Mouse (Mus musculus): ENCODE data around the gene Anxa6.
"Not testable (repeated sequence)": the region's sequence is repeated elsewhere in the genome, so short reads cannot be mapped to it uniquely, and the experiment has no call there.

Anxa6 gene

DNA sequence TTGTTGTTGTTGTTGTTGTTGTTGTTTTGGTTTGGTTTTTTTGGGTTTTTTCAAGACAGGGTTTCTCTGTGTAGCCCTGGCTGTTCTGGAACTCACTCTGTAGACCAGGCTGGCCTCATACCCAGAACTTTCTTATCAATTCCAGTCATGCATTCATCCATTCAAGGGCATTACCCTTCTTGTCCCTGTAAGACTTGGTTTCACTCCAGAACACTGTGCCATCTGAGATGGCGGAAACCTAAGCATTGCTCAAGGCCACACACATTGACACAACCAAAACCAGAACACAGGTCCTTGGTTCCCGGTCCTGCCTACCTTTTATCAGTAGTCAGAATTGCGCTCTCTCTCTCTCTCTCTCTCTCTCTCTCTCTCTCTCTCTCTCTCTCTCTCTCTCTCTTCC lies 75.5 kb downstream of the Anxa6 start:
- not testable (repeated sequence) for DNase-seq

- peak; percentile 47 for DNase-seq
Measured at GRCm38 (mm10) chr11:54956912-54957311, 76.3 kb downstream of the Anxa6 start.

- peak; percentile 99 for DNase-seq
Measured at GRCm38 (mm10) chr11:54955735-54956480, 77.3 kb downstream of the Anxa6 start.

- DNase-seq: not testable (repeated sequence)
Measured at GRCm38 (mm10) chr11:54955400-54955734, 77.9 kb downstream of the Anxa6 start.

GRCm38 (mm10) chr11:54954716-54955115 lies 78.5 kb downstream of the Anxa6 start:
- DNase-seq: no peak

DNA sequence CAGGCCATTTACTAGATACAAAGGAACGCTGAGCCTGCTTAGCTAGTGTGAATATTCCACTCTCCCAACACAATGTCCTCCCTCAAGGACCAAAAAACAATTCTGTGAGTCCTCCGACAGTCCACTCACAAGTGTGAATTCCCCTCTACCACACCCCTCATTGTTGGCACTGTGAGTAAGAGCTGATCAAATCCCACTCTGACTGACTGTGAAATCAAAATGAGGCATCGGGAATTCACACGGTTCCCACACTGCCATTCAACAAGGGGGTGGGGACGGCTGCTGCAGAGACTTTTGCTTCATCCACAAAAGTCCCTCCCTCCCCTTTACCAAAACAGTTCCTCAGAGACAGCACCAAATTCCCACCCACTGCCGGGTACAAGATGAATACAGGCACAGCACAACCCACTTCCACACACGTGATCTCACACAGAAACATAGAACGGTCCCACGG lies 79.2 kb downstream of the Anxa6 start:
- DNase-seq: no peak

- no peak for DNase-seq
Measured at GRCm38 (mm10) chr11:54952651-54953050, 80.6 kb downstream of the Anxa6 start.

DNA sequence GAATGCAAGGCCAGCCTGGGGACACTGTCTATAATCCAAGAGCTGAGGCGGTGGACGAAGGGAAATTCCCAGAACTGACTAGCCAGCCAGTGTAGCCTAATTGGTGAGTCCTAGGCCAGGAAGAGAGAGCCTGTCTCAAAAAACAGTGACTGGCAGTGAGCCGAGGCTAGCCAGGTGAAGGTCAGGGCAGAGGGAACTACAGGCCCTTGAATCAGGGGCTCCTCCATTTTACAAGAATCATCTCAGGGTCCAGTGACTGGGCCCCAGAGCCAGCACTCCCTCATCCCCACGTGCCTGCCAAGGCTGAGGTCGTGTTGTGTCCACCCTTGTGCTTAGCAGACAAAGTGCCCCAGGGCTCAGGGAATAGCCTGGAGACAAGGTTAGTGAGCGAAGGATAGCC lies 82.6 kb downstream of the Anxa6 start:
- DNase-seq: no peak

DNA sequence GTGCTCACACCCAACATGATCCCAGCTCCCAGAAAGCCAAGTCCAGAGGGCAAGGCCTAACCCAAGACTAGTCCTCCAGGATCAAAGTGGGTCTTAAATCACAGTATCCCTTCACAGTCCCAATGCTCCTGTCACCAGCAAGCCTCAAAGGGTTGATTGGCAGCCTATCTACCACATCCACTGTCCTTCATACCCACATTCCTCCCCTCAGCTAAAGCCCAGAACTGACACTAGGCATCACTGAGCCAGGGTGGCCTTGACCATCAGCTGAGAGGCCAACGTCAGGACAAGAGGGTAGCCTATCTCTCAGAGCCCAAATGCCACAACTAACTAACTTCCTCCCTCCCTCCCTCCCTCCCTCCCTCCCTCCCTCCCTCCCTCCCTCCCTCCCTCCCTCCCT lies 83.5 kb downstream of the Anxa6 start:
- DNase-seq: no peak

DNA sequence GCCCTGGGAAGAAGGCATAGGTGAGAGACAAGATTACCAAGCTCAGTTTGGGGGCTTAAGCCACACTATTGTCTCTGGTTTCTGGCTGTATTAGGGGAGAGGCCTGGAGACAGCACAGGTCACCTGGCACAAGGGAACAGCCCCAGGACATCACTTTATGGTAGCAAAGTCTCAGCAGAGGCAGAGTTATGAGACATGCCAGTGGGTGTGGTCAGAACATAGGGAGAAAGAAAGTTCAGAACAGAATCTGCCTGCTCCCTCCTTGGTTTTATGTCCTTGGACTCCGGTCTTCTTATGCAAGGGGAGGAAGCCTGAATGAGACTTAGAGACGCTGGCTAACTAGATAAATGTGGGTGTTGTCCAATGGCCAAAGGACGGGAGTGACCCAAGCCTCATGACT lies 88.5 kb downstream of the Anxa6 start:
- no peak for DNase-seq

DNA sequence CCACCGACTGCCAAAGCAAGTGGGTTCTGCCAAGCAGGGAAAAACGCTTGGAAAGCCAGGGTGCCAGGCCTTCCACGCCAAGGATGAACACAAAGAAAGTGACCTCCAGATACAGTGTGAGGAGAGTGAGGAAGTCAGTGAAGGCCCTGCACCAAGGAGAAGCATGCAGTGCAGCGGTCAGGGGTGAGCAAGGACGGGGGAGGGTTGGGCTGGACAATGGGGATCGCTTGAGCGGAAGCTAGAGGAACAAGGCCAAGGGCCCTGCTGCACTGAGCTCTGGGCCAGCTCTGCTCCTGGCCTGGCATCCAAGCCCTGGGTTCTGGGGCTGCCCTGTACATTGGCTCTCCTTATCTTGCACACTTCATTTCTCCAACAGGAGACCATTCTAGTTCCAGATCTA lies 93.2 kb downstream of the Anxa6 start:
- DNase-seq: no peak

- DNase-seq: no peak
Measured at GRCm38 (mm10) chr11:54939501-54939900, 93.7 kb downstream of the Anxa6 start.

GRCm38 (mm10) chr11:54936771-54937140 lies 96.5 kb downstream of the Anxa6 start:
- no peak for DNase-seq

GRCm38 (mm10) chr11:54936035-54936770 lies 97.0 kb downstream of the Anxa6 start:
- no peak for DNase-seq

- DNase-seq: no peak
Measured at GRCm38 (mm10) chr11:54934198-54934597, 99.0 kb downstream of the Anxa6 start.

- DNase-seq: no peak
Measured at GRCm38 (mm10) chr11:54932540-54932939, 100.7 kb downstream of the Anxa6 start.

DNA sequence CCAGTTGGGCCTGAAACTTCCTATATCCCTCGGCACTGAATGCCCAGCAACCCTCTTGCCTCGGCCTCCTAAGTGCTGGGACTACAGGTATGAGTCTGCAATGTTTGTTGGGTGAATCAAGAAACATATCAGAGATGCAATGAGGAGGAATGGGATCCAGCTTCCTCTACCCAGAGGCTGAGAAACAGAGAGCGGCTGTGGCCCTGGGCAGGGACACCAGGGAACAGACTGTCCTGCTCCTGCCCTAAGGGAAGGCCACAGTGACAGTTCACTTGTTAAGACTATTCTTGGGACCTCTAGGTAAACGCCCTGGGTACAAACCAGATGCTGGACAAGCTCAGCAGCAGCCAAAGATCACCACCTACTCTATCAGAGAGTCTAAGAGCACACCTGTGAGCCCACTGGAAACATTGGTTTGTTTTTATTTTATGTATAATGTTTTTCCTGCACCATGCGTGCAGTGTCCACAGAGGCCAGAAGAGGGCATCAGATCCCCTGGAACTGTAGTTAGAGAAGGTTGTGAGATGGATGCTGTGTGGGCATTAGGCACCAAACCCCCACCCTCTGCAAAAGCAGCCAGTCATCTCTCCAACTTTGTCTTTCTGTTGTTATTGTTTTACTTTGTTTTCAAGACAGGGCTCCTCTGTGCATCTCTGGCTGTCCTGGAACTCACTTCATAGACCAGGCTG lies 101.7 kb downstream of the Anxa6 start:
- peak; percentile 73 for DNase-seq

GRCm38 (mm10) chr11:54930318-54930979 lies 102.8 kb downstream of the Anxa6 start:
- no peak for DNase-seq

GRCm38 (mm10) chr11:54929744-54930143 lies 103.5 kb downstream of the Anxa6 start:
- DNase-seq: no peak

GRCm38 (mm10) chr11:54929290-54929689 lies 104.0 kb downstream of the Anxa6 start:
- DNase-seq: no peak
